Mouse (Mus musculus) left cerebral cortex, adult 11 months (tissue): ENCODE measurements at regions not wholly inside any gene's neighbourhood (a gene's known extent, or its start where the extent isn't known, plus 50 kb on each side); places are given as distances from the start of the nearest gene placed in this dataset.

ENCODE experiments used
- DNase-seq: peaks from one replicate; pipeline ENCODE4 v3.0.0; 2022; ENCODE audit warnings: low spot score

DNA sequence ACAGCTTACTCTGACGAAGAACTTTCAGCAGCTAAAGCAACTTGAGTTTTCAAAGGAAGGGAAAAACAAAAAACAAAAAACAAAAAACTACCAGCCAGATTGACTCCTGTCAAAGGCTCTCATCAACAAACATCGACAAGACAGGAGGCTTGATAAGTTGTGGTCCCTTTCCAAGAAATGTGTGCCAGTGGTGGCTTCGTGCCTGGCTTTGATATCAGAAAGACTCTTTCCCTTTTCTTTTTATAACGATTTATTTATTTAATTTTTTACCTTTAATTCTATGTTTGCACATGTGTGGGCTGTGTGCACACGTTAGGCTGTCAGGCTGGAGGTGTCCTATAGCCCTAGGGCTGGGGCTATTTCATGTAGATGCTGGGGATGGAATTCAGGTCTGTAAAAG lies 60.4 kb downstream of the Dact1 start:
- no peak for DNase-seq

DNA sequence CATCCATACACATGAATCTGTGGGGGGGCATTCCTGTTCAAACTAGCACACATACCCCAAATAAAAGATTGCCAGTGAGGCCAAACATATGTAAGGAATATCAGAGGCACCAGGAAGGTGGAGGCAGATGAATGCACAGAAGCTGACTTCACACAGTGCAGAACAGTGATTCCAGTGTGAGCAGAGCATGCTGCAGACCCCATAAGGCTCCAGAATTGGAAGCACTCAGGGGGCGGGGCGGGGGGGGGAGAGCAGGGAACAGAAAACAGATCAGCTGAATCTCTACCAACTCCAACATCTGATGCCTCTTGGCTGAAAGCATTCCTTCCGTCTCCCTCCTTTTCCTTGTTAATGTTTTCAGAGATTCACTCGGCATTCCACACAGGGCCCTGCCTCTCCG lies 62.3 kb downstream of the Dact1 start:
- no peak for DNase-seq

GRCm38 (mm10) chr12:71373633-71374032 lies 63.9 kb downstream of the Dact1 start:
- no peak for DNase-seq

- DNase-seq, result no peak
Measured at GRCm38 (mm10) chr12:71376446-71376845, 66.8 kb downstream of the Dact1 start.

DNA sequence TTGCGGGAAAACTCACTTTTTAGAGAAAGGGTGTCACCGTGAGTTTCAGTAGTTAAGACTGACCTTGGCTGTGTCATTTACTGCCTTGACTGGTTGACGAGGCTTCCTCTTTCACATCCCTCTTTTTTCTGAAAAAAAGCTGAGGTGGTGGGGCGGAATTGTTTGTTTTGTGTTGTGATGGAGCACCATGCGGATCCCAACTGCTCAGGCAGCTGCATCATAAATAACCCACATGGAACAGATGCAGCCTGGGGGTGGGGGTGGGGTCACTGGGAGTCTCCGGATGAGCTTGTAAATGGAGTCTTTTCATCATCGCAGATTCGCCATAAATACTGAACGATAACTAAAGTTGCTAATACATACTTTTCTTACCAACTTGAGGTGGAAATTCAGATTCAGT lies 67.3 kb downstream of the Dact1 start:
- peak; percentile 24 for DNase-seq

DNA sequence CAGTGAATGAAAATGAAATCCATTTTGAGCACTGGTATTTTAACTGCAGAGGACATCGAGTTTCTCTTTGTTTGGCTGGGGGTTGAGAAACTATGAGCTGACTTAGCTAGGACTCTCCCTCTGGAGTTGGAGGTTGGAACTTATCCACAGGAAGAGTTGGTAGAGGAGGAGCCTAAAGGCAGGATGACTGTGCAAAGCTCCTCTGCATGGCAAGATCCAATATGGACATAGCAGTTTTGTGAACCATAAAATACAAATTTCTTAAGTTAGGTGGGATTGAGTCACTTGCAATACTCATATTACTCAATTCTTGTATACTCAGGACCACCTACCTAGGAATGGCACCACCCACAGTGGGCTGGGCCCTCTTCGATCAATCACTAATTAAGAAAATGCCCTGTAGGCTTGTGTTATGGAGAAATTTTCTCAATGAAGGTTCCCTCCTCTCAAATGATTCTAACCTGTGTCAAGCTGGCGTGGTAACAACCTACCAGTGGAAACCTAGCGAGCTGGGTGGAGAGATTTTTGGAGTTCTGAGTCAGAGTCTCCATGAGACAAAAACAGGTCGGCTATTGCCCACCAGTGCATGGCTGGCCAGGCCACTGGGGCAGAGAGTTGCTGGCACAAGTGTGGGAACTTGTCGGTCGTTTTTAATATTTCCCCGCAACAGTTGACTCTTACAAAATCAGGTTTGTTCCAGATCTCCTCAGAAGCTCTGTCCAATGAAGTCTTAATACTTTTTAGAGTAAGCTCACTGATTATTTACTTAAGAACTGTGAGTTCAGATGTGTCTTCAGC lies 70.1 kb downstream of the Dact1 start:
- DNase-seq, result no peak

- no peak for DNase-seq
Measured at GRCm38 (mm10) chr12:71380424-71380761, 70.7 kb downstream of the Dact1 start.

DNA sequence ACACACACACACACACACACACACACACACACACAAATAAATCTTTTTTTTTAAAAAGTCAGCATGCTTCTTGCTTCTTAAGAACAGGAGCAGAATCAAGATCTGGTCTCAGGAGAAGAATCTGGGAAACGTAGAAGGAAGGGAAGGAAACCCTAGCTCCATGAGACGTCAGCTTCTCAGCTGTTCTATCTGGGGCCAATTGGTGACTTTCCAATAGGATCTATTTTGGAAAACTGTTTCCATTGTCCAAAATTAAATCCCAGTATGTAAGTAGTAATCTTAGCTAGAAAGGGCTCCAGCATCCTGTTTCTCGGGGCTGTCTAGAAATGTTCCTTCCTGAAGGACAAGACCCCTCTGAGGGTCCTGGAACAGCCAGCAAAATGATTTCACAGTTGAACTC lies 76.6 kb downstream of the Dact1 start:
- DNase-seq, result no peak

GRCm38 (mm10) chr12:71391481-71391880 lies 81.8 kb downstream of the Dact1 start:
- no peak for DNase-seq

DNA sequence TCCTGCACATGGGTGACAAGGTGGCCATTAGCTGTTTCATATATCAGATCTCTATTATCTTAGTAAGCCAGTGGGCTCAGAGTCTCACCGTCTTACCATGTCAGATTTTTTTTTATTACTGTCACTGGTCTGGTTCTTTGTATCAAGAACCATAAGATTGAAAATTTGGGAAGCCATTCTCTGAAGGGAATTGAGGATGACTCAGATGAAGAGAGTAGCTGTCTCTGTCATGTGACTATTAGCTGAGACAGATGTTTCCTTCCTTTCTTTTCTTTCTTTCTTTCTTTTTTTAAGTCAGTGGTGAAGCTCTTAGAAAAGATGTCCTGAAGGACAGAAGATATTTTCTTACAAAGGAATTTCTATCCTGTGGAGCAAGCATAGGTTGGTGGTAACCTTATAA lies 84.1 kb downstream of the Dact1 start:
- DNase-seq, result no peak

- no peak for DNase-seq
Measured at GRCm38 (mm10) chr12:71397456-71397855, 87.8 kb downstream of the Dact1 start.

DNA sequence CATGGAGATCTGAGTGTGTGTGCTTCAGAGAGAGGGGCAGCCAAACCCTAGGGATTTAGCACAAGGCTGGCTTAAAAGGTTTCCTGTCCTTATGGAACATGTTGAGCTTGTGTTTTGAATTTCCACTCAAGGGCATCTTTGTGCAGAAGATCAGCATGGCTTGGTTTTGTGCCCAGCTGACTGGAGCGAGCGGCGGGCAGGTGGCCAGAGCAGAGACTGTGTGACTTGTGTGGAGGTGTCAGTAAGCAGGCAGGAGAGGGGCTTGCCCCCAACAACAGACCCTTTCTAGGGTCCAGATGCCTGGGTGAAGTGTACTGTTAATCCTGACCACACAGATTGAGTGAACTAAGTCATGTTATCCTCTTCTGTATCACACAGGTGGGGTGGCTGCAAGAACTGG lies 89.0 kb downstream of the Dact1 start:
- DNase-seq, result no peak

DNA sequence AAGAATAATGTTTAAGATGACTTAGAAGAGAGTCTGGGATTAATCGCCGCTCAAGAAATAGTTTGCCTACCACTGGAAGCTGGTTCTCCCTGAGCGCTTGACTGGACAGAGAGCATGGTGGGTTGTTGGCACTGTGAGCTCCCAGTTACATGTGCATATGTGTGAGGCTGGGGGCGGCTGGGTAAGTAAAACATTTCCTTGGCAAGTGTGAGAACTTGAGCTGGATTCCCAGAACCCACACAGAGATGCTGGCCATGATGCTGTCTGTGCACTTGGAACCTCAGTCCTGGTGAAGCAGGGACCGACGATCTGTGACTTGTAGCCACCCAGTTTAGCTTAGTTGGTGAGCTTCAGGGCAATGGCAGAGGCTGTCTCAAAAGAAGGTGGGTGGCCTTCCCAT lies 90.5 kb downstream of the Dact1 start:
- DNase-seq, result no peak

GRCm38 (mm10) chr12:71401621-71402416 lies 92.1 kb downstream of the Dact1 start:
- DNase-seq, result no peak

GRCm38 (mm10) chr12:71407294-71407693 lies 97.6 kb downstream of the Dact1 start:
- DNase-seq, result no peak

GRCm38 (mm10) chr12:71408396-71409050 lies 98.8 kb downstream of the Dact1 start:
- DNase-seq, result no peak

- DNase-seq, result no peak
Measured at GRCm38 (mm10) chr12:71412331-71412730, 102.6 kb downstream of the Dact1 start.

DNA sequence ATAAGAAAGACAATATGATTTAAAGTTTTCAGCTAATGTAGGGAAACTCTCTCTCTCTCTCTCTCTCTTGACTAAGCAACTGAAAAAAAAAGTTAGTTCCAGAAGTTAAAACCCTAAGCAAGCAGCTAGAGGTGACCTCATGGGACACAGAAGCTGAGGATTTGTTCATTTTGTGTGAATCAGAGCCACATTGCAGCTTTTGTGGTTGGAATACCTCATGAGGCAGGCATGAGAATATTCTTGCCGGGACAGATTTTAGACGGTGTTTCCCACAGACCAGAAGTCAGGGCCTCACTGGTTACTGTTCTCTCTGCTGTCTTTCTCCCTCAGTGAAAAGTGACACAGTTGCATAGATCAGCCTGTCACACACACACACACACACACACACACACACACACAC lies 107.3 kb downstream of the Dact1 start:
- no peak for DNase-seq

GRCm38 (mm10) chr12:71418186-71418585 lies 108.5 kb downstream of the Dact1 start:
- no peak for DNase-seq

- no peak for DNase-seq
Measured at GRCm38 (mm10) chr12:71419161-71419560, 109.5 kb downstream of the Dact1 start.

GRCm38 (mm10) chr12:71426023-71426719 lies 116.5 kb downstream of the Dact1 start:
- no peak for DNase-seq

GRCm38 (mm10) chr12:71427974-71428373 lies 118.3 kb downstream of the Dact1 start:
- no peak for DNase-seq
